Mouse (Mus musculus): Measurements from ENCODE around the gene Nudt8. TPM values are rescaled to one million over a fixed set of nuclear protein-coding genes. Genes with fewer than 3 reads are reported as not detected.
"Not testable (repeated sequence)": the region's sequence is repeated elsewhere in the genome, so short reads cannot be mapped to it uniquely, and the experiment has no call there.

Gene Nudt8
- polyA plus RNA-seq, 1 experiment from 2014 or later: 25.5 TPM

GRCm38 (mm10) chr19:3961805-3962204 is 38.6 kb upstream of the Nudt8 start:
- 64% methylated on average over 6 of the region's 6 CpGs for WGBS

GRCm38 (mm10) chr19:3962469-3962868 is 37.9 kb upstream of the Nudt8 start:
- WGBS: 9% methylated on average over 2 of the region's 2 CpGs

More at GRCm38 (mm10) chr19:3961805-3962204, 38.6 kb upstream of the Nudt8 start:
- H3K4me2 ChIP-seq (ENCODE audit: low read length); H3K27me3 ChIP-seq (replicated peaks; ENCODE audit: control insufficient read depth, insufficient read depth, low read length); H3K4me1 ChIP-seq (ENCODE audit: control insufficient read depth, insufficient read depth, low read depth, low read length); H3K9ac ChIP-seq (ENCODE audit: low read depth, low read length); H3K36me3 ChIP-seq (ENCODE audit: control insufficient read depth, insufficient read depth, low read length); ATAC-seq; H3K9me3 ChIP-seq (ENCODE audit: control insufficient read depth, low read length); H3K27ac ChIP-seq (ENCODE audit: low read depth, low read length); H3K4me3 ChIP-seq (ENCODE audit: low read length): not testable (repeated sequence)

GRCm38 (mm10) chr19:3964030-3964429 is 36.4 kb upstream of the Nudt8 start:
- Histone ChIP-seq H3K4me3 (ENCODE audit: low read length) (no peak overlapping the region), H3K9ac (ENCODE audit: low read depth, low read length) (no peak overlapping the region), H3K4me1 (ENCODE audit: control insufficient read depth, insufficient read depth, low read depth, low read length) (no peaks in the 10 kb centered on the region), H3K27ac (ENCODE audit: low read depth, low read length) (no peak overlapping the region), H3K4me2 (ENCODE audit: low read length) (no peak overlapping the region), H3K27me3 (replicated peaks; ENCODE audit: control insufficient read depth, insufficient read depth, low read length) (no peaks in the 10 kb centered on the region), H3K9me3 (ENCODE audit: control insufficient read depth, low read length) (no peaks in the 10 kb centered on the region), H3K36me3 (ENCODE audit: control insufficient read depth, insufficient read depth, low read length) (no peaks in the 10 kb centered on the region)
- no peak for ATAC-seq
- 87% methylated on average over 4 of the region's 4 CpGs for WGBS

More at GRCm38 (mm10) chr19:3962469-3962868, 37.9 kb upstream of the Nudt8 start:
- Histone ChIP-seq H3K36me3 (ENCODE audit: control insufficient read depth, insufficient read depth, low read length) (no peaks in the 10 kb centered on the region), H3K27me3 (replicated peaks; ENCODE audit: control insufficient read depth, insufficient read depth, low read length) (no peaks in the 10 kb centered on the region), H3K9me3 (ENCODE audit: control insufficient read depth, low read length) (no peaks in the 10 kb centered on the region), H3K4me2 (ENCODE audit: low read length) (no peak overlapping the region), H3K27ac (ENCODE audit: low read depth, low read length) (no peak overlapping the region), H3K4me1 (ENCODE audit: control insufficient read depth, insufficient read depth, low read depth, low read length) (no peaks in the 10 kb centered on the region), H3K4me3 (ENCODE audit: low read length) (no peak overlapping the region), H3K9ac (ENCODE audit: low read depth, low read length) (no peak overlapping the region)
- no peak for ATAC-seq

- H3K27me3 ChIP-seq (replicated peaks; ENCODE audit: control insufficient read depth, insufficient read depth, low read length): no peaks in the 10 kb centered on the region
- no peak for ATAC-seq
- WGBS: 70% methylated on average over 11 of the region's 11 CpGs
These were observed 33.9 kb upstream of the Nudt8 start for GRCm38 (mm10) chr19:3966330-3967075.

GRCm38 (mm10) chr19:3967258-3967657 is 33.1 kb upstream of the Nudt8 start:
- Histone ChIP-seq H3K9me3 (ENCODE audit: control insufficient read depth, low read length) (no peaks in the 10 kb centered on the region), H3K4me2 (ENCODE audit: low read length) (no peak overlapping the region), H3K4me3 (ENCODE audit: low read length) (no peak overlapping the region), H3K27ac (ENCODE audit: low read depth, low read length) (no peak overlapping the region), H3K27me3 (replicated peaks; ENCODE audit: control insufficient read depth, insufficient read depth, low read length) (no peaks in the 10 kb centered on the region), H3K9ac (ENCODE audit: low read depth, low read length) (no peak overlapping the region), H3K4me1 (ENCODE audit: control insufficient read depth, insufficient read depth, low read depth, low read length) (no peaks in the 10 kb centered on the region), H3K36me3 (ENCODE audit: control insufficient read depth, insufficient read depth, low read length) (no peaks in the 10 kb centered on the region)
- WGBS: 71% methylated on average over 3 of the region's 3 CpGs
- no peak for ATAC-seq

More at GRCm38 (mm10) chr19:3966330-3967075, 33.9 kb upstream of the Nudt8 start:
- H3K4me1 ChIP-seq (ENCODE audit: control insufficient read depth, insufficient read depth, low read depth, low read length): no peaks in the 10 kb centered on the region
- no peak overlapping the region for H3K4me3 ChIP-seq (ENCODE audit: low read length)
- H3K9me3 ChIP-seq (ENCODE audit: control insufficient read depth, low read length): no peaks in the 10 kb centered on the region
- no peak overlapping the region for H3K27ac ChIP-seq (ENCODE audit: low read depth, low read length)
- H3K9ac ChIP-seq (ENCODE audit: low read depth, low read length): no peak overlapping the region
- no peaks in the 10 kb centered on the region for H3K36me3 ChIP-seq (ENCODE audit: control insufficient read depth, insufficient read depth, low read length)
- no peak overlapping the region for H3K4me2 ChIP-seq (ENCODE audit: low read length)

GRCm38 (mm10) chr19:3972229-3972628 is 28.2 kb upstream of the Nudt8 start, which contains the start of gene Aldh3b2:
Gene Aldh3b2 (plus strand): TSS chr19:3972328.
- no peaks in the 10 kb centered on the region for H3K4me1 ChIP-seq (ENCODE audit: control insufficient read depth, insufficient read depth, low read depth, low read length)
- H3K27me3 ChIP-seq (replicated peaks; ENCODE audit: control insufficient read depth, insufficient read depth, low read length): no peaks in the 10 kb centered on the region
- ATAC-seq: no peak
- no peaks in the 10 kb centered on the region for H3K36me3 ChIP-seq (ENCODE audit: control insufficient read depth, insufficient read depth, low read length)
- no peak within 1 kb of the TSS for H3K4me2 ChIP-seq (ENCODE audit: low read length)
- no peak within 1 kb of the TSS for H3K4me3 ChIP-seq (ENCODE audit: low read length)
- 54% methylated on average over 9 of the region's 9 CpGs for WGBS
- no peaks in the 10 kb centered on the region for H3K9me3 ChIP-seq (ENCODE audit: control insufficient read depth, low read length)
- H3K27ac ChIP-seq (ENCODE audit: low read depth, low read length): no peak within 1 kb of the TSS
- no peak within 1 kb of the TSS for H3K9ac ChIP-seq (ENCODE audit: low read depth, low read length)

GRCm38 (mm10) chr19:3974608-3975007 is 25.8 kb upstream of the Nudt8 start:
- not testable (repeated sequence) for H3K27me3 ChIP-seq (replicated peaks; ENCODE audit: control insufficient read depth, insufficient read depth, low read length); H3K36me3 ChIP-seq (ENCODE audit: control insufficient read depth, insufficient read depth, low read length); ATAC-seq; H3K4me3 ChIP-seq (ENCODE audit: low read length); H3K9ac ChIP-seq (ENCODE audit: low read depth, low read length); H3K27ac ChIP-seq (ENCODE audit: low read depth, low read length); H3K4me2 ChIP-seq (ENCODE audit: low read length); H3K4me1 ChIP-seq (ENCODE audit: control insufficient read depth, insufficient read depth, low read depth, low read length); H3K9me3 ChIP-seq (ENCODE audit: control insufficient read depth, low read length)
- WGBS: 75% methylated on average over 6 of the region's 6 CpGs

- Histone ChIP-seq H3K9me3 (ENCODE audit: control insufficient read depth, low read length) (no peaks in the 10 kb centered on the region), H3K9ac (ENCODE audit: low read depth, low read length) (no peak overlapping the region), H3K4me3 (ENCODE audit: low read length) (no peak overlapping the region), H3K4me2 (ENCODE audit: low read length) (no peak overlapping the region), H3K4me1 (ENCODE audit: control insufficient read depth, insufficient read depth, low read depth, low read length) (no peaks in the 10 kb centered on the region), H3K27ac (ENCODE audit: low read depth, low read length) (no peak overlapping the region), H3K36me3 (ENCODE audit: control insufficient read depth, insufficient read depth, low read length) (no peaks in the 10 kb centered on the region), H3K27me3 (replicated peaks; ENCODE audit: control insufficient read depth, insufficient read depth, low read length) (no peaks in the 10 kb centered on the region)
- ATAC-seq: no peak
- WGBS: 81% methylated on average over 2 of the region's 2 CpGs
These were observed 24.5 kb upstream of the Nudt8 start for GRCm38 (mm10) chr19:3975866-3976265.

- Histone ChIP-seq H3K9me3 (ENCODE audit: control insufficient read depth, low read length) (no peaks in the 10 kb centered on the region), H3K4me3 (ENCODE audit: low read length) (no peak overlapping the region), H3K4me2 (ENCODE audit: low read length) (no peak overlapping the region), H3K4me1 (ENCODE audit: control insufficient read depth, insufficient read depth, low read depth, low read length) (0 out of 2 replicates have a peak, but pooled peaks cover 3% of the 10 kb centered on the region), H3K9ac (ENCODE audit: low read depth, low read length) (no peak overlapping the region), H3K36me3 (ENCODE audit: control insufficient read depth, insufficient read depth, low read length) (no peaks in the 10 kb centered on the region), H3K27ac (ENCODE audit: low read depth, low read length) (no peak overlapping the region), H3K27me3 (replicated peaks; ENCODE audit: control insufficient read depth, insufficient read depth, low read length) (no peaks in the 10 kb centered on the region)
- 12% methylated on average over 4 of the region's 4 CpGs for WGBS
- ATAC-seq: peak; percentile 81
These were observed 20.1 kb upstream of the Nudt8 start for GRCm38 (mm10) chr19:3980309-3980708.
